Mouse (Mus musculus): ENCODE results near the gene Rgl1. TPM values are rescaled to one million over a fixed set of nuclear protein-coding genes. Genes with fewer than 3 reads are reported as not detected.

Gene Rgl1
- polyA plus RNA-seq, 1 experiment from 2014 or later: 11.8 TPM

DNA sequence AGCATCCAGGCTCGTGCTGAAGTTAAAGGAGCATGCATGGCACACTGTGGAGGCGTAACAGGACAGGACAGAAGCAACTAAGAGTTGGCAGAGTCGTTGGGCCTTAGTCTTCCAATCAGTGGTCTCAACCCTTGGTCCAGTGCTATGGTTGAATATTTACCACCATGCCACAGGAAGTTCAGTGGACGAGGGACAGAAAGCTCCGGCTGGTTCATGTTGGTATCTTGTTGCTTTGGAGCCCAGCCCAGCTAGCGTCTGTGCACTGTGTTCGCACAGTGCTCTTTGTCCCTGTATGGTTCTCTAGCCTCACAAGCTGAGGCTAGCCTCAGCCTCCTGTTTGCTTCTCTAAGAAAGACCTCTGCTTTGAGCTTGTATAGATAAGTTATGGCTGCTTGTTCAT lies 231.6 kb downstream of the Rgl1 start:
- Histone ChIP-seq H3K4me2 (no peak overlapping the region), H3K27me3 (no peaks in the 10 kb centered on the region), H3K36me3 (peaks cover 27% of the 10 kb centered on the region; the same call in 1 of the 2 replicates), H3K4me3 (replicated peaks) (no peak overlapping the region), H3K4me1 (replicated peaks) (0 out of 2 replicates have a peak, but pooled peaks cover 3% of the 10 kb centered on the region), H3K9ac (no peak overlapping the region), H3K27ac (no peak overlapping the region), H3K9me3 (replicated peaks) (no peaks in the 10 kb centered on the region)
- no peak for DNase-seq
- WGBS (ENCODE audit: insufficient replicate concordance): 64% methylated on average over 7 of the region's 7 CpGs
- no peak for ATAC-seq (ENCODE audit: low read depth)

DNA sequence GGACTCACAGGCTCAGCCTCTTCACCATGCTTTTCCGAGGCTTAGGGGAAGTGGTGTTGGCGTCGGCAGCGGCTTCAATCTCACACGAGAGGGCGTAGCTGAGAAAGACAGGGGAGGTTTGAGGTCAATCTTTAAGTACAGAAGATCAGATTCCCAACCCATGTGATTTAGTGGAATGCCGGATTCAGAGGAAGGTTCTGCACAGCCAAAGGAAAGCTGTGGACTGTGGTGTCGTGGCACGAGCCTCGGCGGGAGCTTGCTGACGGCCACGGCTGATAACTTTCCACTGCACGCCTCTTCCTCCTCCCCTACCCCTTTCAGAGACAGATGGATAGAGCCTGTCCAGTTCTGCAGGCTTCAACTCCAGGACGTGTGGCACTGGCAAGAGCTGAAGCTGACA lies 234.7 kb downstream of the Rgl1 start:
- Histone ChIP-seq H3K27me3 (no peaks in the 10 kb centered on the region), H3K9ac (no peak overlapping the region), H3K36me3 (peaks cover 22% of the 10 kb centered on the region; the same call in 1 of the 2 replicates), H3K9me3 (replicated peaks) (no peaks in the 10 kb centered on the region), H3K27ac (no peak overlapping the region), H3K4me2 (no peak overlapping the region), H3K4me3 (replicated peaks) (no peak overlapping the region), H3K4me1 (replicated peaks) (0 out of 2 replicates have a peak, but pooled peaks cover 7% of the 10 kb centered on the region)
- 28% methylated on average over 15 of the region's 15 CpGs for WGBS (ENCODE audit: insufficient replicate concordance)
- no peak for ATAC-seq (ENCODE audit: low read depth)
- DNase-seq: no peak

DNA sequence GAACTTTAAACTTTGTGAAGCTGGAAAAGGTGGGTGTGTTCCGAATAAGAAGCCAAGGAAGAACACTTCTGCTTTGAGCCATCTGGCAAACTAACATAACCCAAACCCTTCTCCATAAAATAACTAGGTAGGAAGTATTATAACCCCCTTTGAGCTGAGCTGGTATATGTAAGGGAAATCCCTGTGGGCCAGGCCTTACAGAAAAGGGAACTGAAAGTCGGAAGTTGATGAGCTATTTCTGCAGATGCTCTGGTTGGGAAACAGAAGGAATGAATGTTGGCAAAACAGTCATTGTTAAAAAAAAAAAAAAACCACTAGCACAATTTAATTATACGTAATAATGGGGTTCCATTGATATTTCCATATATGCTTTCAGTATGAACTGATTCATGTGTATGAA lies 237.4 kb downstream of the Rgl1 start:
- no peak for ATAC-seq (ENCODE audit: low read depth)
- Histone ChIP-seq H3K27ac (no peak overlapping the region), H3K4me1 (replicated peaks) (0 out of 2 replicates have a peak, but pooled peaks cover 7% of the 10 kb centered on the region), H3K4me3 (replicated peaks) (no peak overlapping the region), H3K4me2 (no peak overlapping the region), H3K9ac (no peak overlapping the region), H3K9me3 (replicated peaks) (no peaks in the 10 kb centered on the region), H3K27me3 (no peaks in the 10 kb centered on the region), H3K36me3 (peaks cover 27% of the 10 kb centered on the region; the same call in 1 of the 2 replicates)
- 25% methylated on average over 3 of the region's 3 CpGs for WGBS (ENCODE audit: insufficient replicate concordance)
- no peak for DNase-seq

DNA sequence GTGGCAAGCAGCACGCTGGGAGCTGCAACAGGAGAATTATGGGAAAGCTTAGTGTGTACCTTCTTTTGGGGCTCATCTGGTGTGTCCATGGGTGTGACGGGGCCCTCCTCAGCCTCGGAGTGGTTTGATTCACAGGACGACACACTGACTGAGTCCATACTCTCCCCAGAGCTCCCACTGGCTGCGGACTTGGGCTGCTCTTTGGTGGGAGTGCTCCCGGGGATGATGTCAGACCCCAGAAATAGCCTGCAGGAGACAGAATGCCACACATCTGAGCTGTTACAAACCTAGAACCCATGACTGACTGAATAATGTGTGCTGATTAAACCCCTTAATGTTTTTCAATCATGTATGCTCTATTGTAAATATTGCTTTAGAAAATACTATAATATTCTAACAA lies 237.9 kb downstream of the Rgl1 start:
- 0 out of 2 replicates have a peak, but pooled peaks cover 7% of the 10 kb centered on the region for H3K4me1 ChIP-seq (replicated peaks)
- no peak for ATAC-seq (ENCODE audit: low read depth)
- H3K27me3 ChIP-seq: no peaks in the 10 kb centered on the region
- H3K4me2 ChIP-seq: no peak overlapping the region
- WGBS (ENCODE audit: insufficient replicate concordance): 72% methylated on average over 6 of the region's 6 CpGs
- H3K9me3 ChIP-seq (replicated peaks): no peaks in the 10 kb centered on the region
- no peak overlapping the region for H3K9ac ChIP-seq
- H3K27ac ChIP-seq: no peak overlapping the region
- H3K4me3 ChIP-seq (replicated peaks): no peak overlapping the region
- no peak for DNase-seq
- H3K36me3 ChIP-seq: peaks cover 27% of the 10 kb centered on the region; the same call in 1 of the 2 replicates

DNA sequence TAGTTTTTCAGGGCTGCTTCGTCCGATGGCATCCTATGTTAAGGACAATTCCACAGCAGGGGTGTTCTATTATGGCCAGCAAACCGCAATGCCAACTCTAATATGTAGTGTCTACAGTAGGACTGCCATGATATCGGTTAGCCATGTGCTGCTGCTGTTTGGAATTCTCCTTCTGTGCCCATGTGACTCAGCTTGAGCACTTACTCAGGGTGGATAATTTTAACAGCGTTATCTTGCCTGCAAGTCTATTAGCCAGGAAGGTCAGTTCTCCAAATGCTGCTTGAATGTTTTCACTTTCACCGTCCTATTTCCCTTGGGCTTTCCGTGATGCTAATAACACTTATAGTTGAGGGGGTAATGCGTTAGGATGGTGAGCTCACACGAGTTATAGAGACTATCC lies 240.0 kb downstream of the Rgl1 start:
- Histone ChIP-seq H3K27me3 (no peaks in the 10 kb centered on the region), H3K4me1 (replicated peaks) (0 out of 2 replicates have a peak, but pooled peaks cover 3% of the 10 kb centered on the region), H3K9ac (no peak overlapping the region), H3K9me3 (replicated peaks) (no peaks in the 10 kb centered on the region), H3K36me3 (peaks cover 16% of the 10 kb centered on the region), H3K27ac (no peak overlapping the region), H3K4me2 (no peak overlapping the region), H3K4me3 (replicated peaks) (no peak overlapping the region)
- no peak for ATAC-seq (ENCODE audit: low read depth)
- WGBS (ENCODE audit: insufficient replicate concordance): 70% methylated on average over 9 of the region's 9 CpGs
- no peak for DNase-seq

DNA sequence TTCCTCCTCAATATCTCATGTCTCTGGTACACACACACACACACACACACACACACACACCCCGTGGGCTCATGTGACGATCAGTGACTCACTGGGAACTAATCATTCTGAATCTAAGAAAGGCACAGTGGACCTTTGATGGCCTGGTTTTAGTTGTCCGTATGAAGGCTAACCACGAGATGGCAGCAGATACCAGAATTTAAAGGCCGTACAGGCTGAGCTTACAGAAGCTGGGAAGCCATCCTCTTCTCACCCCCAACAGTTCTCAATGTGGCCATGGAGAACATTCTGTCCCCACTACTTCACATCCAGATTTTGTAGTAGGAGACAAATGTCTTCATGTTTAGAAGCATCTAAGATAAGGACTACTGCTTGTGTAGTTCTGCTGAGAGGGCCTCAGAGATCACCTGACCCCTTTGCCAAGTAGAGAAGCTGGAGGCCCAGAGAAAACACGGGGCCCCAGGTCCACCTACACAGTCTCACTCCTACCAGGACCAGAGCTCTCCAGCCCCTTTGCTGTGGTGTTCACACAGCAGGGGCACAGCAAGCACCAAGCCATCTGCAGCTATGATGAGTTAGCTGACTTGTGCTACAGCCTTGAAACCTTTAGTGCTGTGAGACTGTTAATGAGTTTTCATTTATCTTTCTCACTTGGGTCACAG lies 241.0 kb downstream of the Rgl1 start:
- DNase-seq (peak; percentile 22), ATAC-seq (ENCODE audit: low read depth) (peak; percentile 52)
- peaks cover 18% of the 10 kb centered on the region for H3K36me3 ChIP-seq
- 0 out of 2 replicates have a peak, but pooled peaks cover 3% of the 10 kb centered on the region for H3K4me1 ChIP-seq (replicated peaks)
- H3K4me2 ChIP-seq: no peak overlapping the region
- H3K9me3 ChIP-seq (replicated peaks): no peaks in the 10 kb centered on the region
- 14% methylated on average over 6 of the region's 6 CpGs for WGBS (ENCODE audit: insufficient replicate concordance)
- H3K9ac ChIP-seq: no peak overlapping the region
- no peak overlapping the region for H3K27ac ChIP-seq
- no peaks in the 10 kb centered on the region for H3K27me3 ChIP-seq
- H3K4me3 ChIP-seq (replicated peaks): no peak overlapping the region

DNA sequence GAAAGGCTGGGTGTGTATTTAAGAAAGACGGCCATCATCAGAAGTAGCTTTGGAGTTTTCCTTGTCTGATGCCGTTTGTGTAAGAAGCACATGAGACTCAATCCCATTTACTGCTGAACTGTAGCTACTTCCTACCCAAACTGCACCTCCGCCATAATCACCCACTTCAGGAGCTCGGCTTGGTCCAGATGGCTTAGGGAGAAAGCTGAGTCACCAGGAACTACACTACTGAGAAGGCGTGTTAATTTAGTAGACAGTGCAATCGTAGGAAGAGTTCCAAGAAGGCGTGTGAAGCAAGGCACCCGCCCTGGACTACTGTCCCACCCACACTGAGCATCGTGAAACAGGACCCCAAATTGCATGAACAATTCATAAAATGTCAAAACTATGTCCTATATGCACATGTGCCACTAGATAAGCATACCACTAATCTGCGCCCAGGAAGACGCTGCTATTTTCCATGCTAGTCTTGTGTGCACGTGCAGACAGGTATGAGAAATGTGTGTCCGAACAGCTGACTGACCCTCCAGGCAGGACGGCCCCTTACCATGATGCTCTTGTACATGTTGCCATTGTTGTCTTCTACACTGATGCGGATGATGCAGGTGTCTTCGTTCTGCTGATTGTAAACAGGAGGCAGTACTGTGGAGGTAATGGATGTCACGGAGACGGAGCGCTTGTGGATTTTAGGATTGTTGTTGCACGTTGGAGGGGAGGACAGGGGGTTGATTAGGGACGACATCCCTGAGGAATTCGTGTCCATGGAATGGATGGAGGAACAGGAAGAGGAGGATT lies 241.9 kb downstream of the Rgl1 start:
- H3K27me3 ChIP-seq: no peaks in the 10 kb centered on the region
- no peak overlapping the region for H3K4me2 ChIP-seq
- no peak overlapping the region for H3K9ac ChIP-seq
- DNase-seq: no peak
- no peaks in the 10 kb centered on the region for H3K9me3 ChIP-seq (replicated peaks)
- peaks cover 23% of the 10 kb centered on the region for H3K36me3 ChIP-seq
- WGBS (ENCODE audit: insufficient replicate concordance): 67% methylated on average over 22 of the region's 22 CpGs
- no peak overlapping the region for H3K4me3 ChIP-seq (replicated peaks)
- ATAC-seq (ENCODE audit: low read depth): no peak
- H3K4me1 ChIP-seq (replicated peaks): 0 out of 2 replicates have a peak, but pooled peaks cover 3% of the 10 kb centered on the region
- no peak overlapping the region for H3K27ac ChIP-seq

DNA sequence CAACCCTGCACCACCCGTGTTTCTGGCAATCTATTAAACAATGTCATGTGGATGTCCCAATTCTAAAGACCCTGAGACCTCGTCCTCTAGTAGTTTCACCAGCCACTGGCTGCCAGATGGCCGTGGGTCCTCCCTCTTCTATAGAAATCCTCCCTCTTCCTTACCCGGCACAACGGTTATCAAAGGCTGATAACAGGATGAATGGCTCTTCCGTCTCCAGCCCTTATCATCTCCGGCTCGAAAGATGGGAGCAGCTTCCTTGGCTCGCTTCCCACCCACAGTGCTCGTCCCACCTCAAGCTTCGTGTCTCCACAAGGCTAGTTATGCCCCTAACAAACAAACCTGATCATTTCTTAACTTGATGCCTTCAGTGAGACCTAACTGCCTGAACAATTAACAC lies 242.9 kb downstream of the Rgl1 start:
- WGBS (ENCODE audit: insufficient replicate concordance): 49% methylated on average over 11 of the region's 11 CpGs

DNA sequence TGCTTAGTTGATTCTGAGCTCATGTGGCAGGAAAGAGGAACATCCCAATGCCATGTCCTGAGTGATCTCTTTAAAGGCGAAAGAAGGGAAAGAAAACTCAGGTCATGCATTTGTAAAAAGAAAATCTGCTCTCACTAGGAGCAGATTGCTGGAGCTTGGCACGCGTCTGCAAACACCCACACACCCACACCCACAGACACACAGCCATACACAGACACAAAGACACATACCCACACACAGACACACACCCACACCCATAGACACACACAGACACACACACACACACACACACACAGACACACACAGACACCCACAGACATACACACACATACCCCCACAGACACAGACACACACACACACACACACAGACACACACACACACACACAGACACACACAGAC lies 243.9 kb downstream of the Rgl1 start:
- ATAC-seq (ENCODE audit: low read depth): no peak
- WGBS (ENCODE audit: insufficient replicate concordance): 69% methylated on average over 3 of the region's 3 CpGs
- no peak overlapping the region for H3K9ac ChIP-seq
- no peak for DNase-seq
- peaks cover 21% of the 10 kb centered on the region for H3K36me3 ChIP-seq
- H3K4me2 ChIP-seq: no peak overlapping the region
- no peaks in the 10 kb centered on the region for H3K4me1 ChIP-seq (replicated peaks)
- H3K27ac ChIP-seq: no peak overlapping the region
- no peaks in the 10 kb centered on the region for H3K9me3 ChIP-seq (replicated peaks)
- H3K4me3 ChIP-seq (replicated peaks): no peak overlapping the region
- H3K27me3 ChIP-seq: no peaks in the 10 kb centered on the region

More for the DNA sequence above, 242.9 kb downstream of the Rgl1 start:
- no peak for DNase-seq
- H3K27ac ChIP-seq: no peak overlapping the region
- no peak for ATAC-seq (ENCODE audit: low read depth)
- no peak overlapping the region for H3K4me2 ChIP-seq
- 0 out of 2 replicates have a peak, but pooled peaks cover 3% of the 10 kb centered on the region for H3K4me1 ChIP-seq (replicated peaks)
- H3K36me3 ChIP-seq: peaks cover 28% of the 10 kb centered on the region
- no peaks in the 10 kb centered on the region for H3K9me3 ChIP-seq (replicated peaks)
- no peaks in the 10 kb centered on the region for H3K27me3 ChIP-seq
- H3K4me3 ChIP-seq (replicated peaks): no peak overlapping the region
- H3K9ac ChIP-seq: no peak overlapping the region

DNA sequence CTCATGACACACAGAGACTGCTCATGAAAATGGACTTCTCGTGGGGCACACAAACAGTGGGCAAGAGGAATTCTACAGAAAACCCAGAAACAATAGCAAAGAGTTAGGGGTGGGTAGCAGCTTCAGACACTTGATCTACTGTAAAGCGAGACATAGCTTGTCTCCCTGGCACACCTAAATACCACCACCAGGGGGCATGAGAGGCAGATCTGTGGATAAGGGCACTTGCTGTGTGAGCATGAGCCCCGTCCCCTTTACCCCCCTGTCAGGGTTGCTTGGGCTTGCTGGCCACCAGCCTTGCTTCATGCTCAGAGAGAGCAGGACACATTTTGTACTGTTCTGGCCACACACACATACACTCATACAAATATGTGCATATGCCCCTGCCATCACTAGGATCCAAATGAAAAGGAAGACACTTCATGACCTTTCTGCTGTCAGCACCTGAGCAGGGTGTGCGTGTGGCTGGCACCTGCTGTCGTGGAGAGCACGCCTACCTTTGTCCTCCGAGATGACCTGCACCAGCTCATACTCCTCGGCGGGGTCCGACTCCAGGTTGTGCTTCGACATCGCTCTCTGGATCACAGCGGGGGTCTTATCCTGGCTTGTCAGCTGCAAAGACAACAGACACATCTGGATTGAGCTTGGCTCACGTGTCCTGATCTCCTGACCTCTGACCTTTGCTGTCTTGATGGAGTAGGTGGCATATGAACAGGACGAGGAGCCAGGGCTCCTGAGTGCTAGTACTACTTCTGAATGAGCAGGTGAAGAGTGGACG lies 245.2 kb downstream of the Rgl1 start:
- no peaks in the 10 kb centered on the region for H3K9me3 ChIP-seq (replicated peaks)
- H3K27me3 ChIP-seq: no peaks in the 10 kb centered on the region
- no peak overlapping the region for H3K9ac ChIP-seq
- no peak overlapping the region for H3K4me3 ChIP-seq (replicated peaks)
- DNase-seq: peak; percentile 35
- no peaks in the 10 kb centered on the region for H3K4me1 ChIP-seq (replicated peaks)
- H3K4me2 ChIP-seq: no peak overlapping the region
- WGBS (ENCODE audit: insufficient replicate concordance): 64% methylated on average over 16 of the region's 16 CpGs
- no peak overlapping the region for H3K27ac ChIP-seq
- 0 out of 2 replicates have a peak, but pooled peaks have one; percentile 36 for ATAC-seq (ENCODE audit: low read depth)
- peaks cover 21% of the 10 kb centered on the region for H3K36me3 ChIP-seq

DNA sequence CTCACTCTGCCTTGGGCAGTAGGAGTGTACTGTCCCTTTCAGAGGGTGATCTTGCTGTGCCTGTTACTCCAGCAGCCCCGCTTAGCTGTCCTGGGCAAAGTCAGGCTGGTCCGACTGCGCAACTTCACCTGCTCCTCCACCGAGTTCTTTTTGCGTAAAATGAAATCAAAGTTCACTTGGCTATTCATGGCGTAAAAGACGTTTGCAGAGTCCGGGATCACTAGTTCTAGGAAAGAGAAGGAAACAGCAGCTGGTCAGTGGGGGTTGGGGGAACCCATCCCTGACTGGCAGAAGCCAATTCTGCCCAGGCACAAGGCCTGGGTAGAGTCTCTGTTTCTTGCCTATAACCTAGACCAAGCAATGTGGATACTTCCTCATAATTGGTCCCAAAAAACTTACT lies 247.2 kb downstream of the Rgl1 start:
- no peak overlapping the region for H3K9ac ChIP-seq
- H3K27ac ChIP-seq: no peak overlapping the region
- no peak for DNase-seq
- no peaks in the 10 kb centered on the region for H3K27me3 ChIP-seq
- H3K36me3 ChIP-seq: peaks cover 15% of the 10 kb centered on the region
- H3K4me1 ChIP-seq (replicated peaks): no peaks in the 10 kb centered on the region
- H3K4me2 ChIP-seq: no peak overlapping the region
- no peak overlapping the region for H3K4me3 ChIP-seq (replicated peaks)
- WGBS (ENCODE audit: insufficient replicate concordance): 77% methylated on average over 8 of the region's 8 CpGs
- no peaks in the 10 kb centered on the region for H3K9me3 ChIP-seq (replicated peaks)
- ATAC-seq (ENCODE audit: low read depth): no peak

All from liver, embryonic 13.5 days (tissue).